Mouse (Mus musculus): ENCODE data around the gene Ms4a18. TPM values are rescaled to one million over a fixed set of nuclear protein-coding genes. Genes with fewer than 3 reads are reported as not detected.

The Ms4a18 gene
- polyA plus RNA-seq (2014; fragmentation: Illumina TruSeq; extraction: RNeasy Lipid Tissue Mini Kit (QIAGEN cat#74804); ENCODE audit: low read depth, low replicate concordance): 0.32 TPM

GRCm38 (mm10) chr19:11017891-11018290, at the start of gene Ms4a18:
Gene Ms4a18, minus strand, starts transcription at chr19:11018031.

GRCm38 (mm10) chr19:10993150-10993549, 24.7 kb downstream of the Ms4a18 start, which contains the start of gene Ms4a15:
Gene Ms4a15, minus strand, starts transcription at chr19:10993250.

GRCm38 (mm10) chr19:10974238-10974865, 43.5 kb downstream of the Ms4a18 start, which contains the start of gene Ms4a10:
Gene Ms4a10, minus strand, starts transcription at chr19:10974670.

GRCm38 (mm10) chr19:10949112-10949511, 68.7 kb downstream of the Ms4a18 start, which contains the start of gene Ccdc86:
Gene Ccdc86, minus strand, starts transcription at chr19:10949266.

Other genes starting within 250 kb of the Ms4a18 start
- not detected for gene Cd6, start 188.0 kb downstream of the Ms4a18 start, polyA plus RNA-seq (2014; fragmentation: Illumina TruSeq; extraction: RNeasy Lipid Tissue Mini Kit (QIAGEN cat#74804); ENCODE audit: low read depth, low replicate concordance)
- gene Slc15a3, start 178.3 kb downstream of the Ms4a18 start, polyA plus RNA-seq (2014; fragmentation: Illumina TruSeq; extraction: RNeasy Lipid Tissue Mini Kit (QIAGEN cat#74804); ENCODE audit: low read depth, low replicate concordance): 0.85 TPM
- not detected for gene Tmem132a, start 148.1 kb downstream of the Ms4a18 start, polyA plus RNA-seq (2014; fragmentation: Illumina TruSeq; extraction: RNeasy Lipid Tissue Mini Kit (QIAGEN cat#74804); ENCODE audit: low read depth, low replicate concordance)
- gene Tmem109, start 136.0 kb downstream of the Ms4a18 start, polyA plus RNA-seq (2014; fragmentation: Illumina TruSeq; extraction: RNeasy Lipid Tissue Mini Kit (QIAGEN cat#74804); ENCODE audit: low read depth, low replicate concordance): 3.4 TPM
- 24.8 TPM for gene Prpf19, start 122.8 kb downstream of the Ms4a18 start, polyA plus RNA-seq (2014; fragmentation: Illumina TruSeq; extraction: RNeasy Lipid Tissue Mini Kit (QIAGEN cat#74804); ENCODE audit: low read depth, low replicate concordance)
- gene Zp1, start 97.4 kb downstream of the Ms4a18 start, polyA plus RNA-seq (2014; fragmentation: Illumina TruSeq; extraction: RNeasy Lipid Tissue Mini Kit (QIAGEN cat#74804); ENCODE audit: low read depth, low replicate concordance): not detected
- gene Ptgdr2, start 80.9 kb downstream of the Ms4a18 start, polyA plus RNA-seq (2014; fragmentation: Illumina TruSeq; extraction: RNeasy Lipid Tissue Mini Kit (QIAGEN cat#74804); ENCODE audit: low read depth, low replicate concordance): not detected
- gene Ccdc86, start 68.8 kb downstream of the Ms4a18 start, polyA plus RNA-seq (2014; fragmentation: Illumina TruSeq; extraction: RNeasy Lipid Tissue Mini Kit (QIAGEN cat#74804); ENCODE audit: low read depth, low replicate concordance): 1.9 TPM
- not detected for gene Ms4a10, start 43.4 kb downstream of the Ms4a18 start, polyA plus RNA-seq (2014; fragmentation: Illumina TruSeq; extraction: RNeasy Lipid Tissue Mini Kit (QIAGEN cat#74804); ENCODE audit: low read depth, low replicate concordance)
- not detected for gene Ms4a15, start 24.8 kb downstream of the Ms4a18 start, polyA plus RNA-seq (2014; fragmentation: Illumina TruSeq; extraction: RNeasy Lipid Tissue Mini Kit (QIAGEN cat#74804); ENCODE audit: low read depth, low replicate concordance)
- 842 TPM for gene Ms4a8a, start 63.1 kb upstream of the Ms4a18 start, polyA plus RNA-seq (2014; fragmentation: Illumina TruSeq; extraction: RNeasy Lipid Tissue Mini Kit (QIAGEN cat#74804); ENCODE audit: low read depth, low replicate concordance)
- not detected for gene 1700017D01Rik, start 112.8 kb upstream of the Ms4a18 start, polyA plus RNA-seq (2014; fragmentation: Illumina TruSeq; extraction: RNeasy Lipid Tissue Mini Kit (QIAGEN cat#74804); ENCODE audit: low read depth, low replicate concordance)
- not detected for gene 1700025F22Rik, start 147.3 kb upstream of the Ms4a18 start, polyA plus RNA-seq (2014; fragmentation: Illumina TruSeq; extraction: RNeasy Lipid Tissue Mini Kit (QIAGEN cat#74804); ENCODE audit: low read depth, low replicate concordance)
- gene Ms4a13, start 178.7 kb upstream of the Ms4a18 start, polyA plus RNA-seq (2014; fragmentation: Illumina TruSeq; extraction: RNeasy Lipid Tissue Mini Kit (QIAGEN cat#74804); ENCODE audit: low read depth, low replicate concordance): not detected
- 57.5 TPM for gene Ms4a12, start 214.4 kb upstream of the Ms4a18 start, polyA plus RNA-seq (2014; fragmentation: Illumina TruSeq; extraction: RNeasy Lipid Tissue Mini Kit (QIAGEN cat#74804); ENCODE audit: low read depth, low replicate concordance)
- gene Ms4a1, start 248.2 kb upstream of the Ms4a18 start, polyA plus RNA-seq (2014; fragmentation: Illumina TruSeq; extraction: RNeasy Lipid Tissue Mini Kit (QIAGEN cat#74804); ENCODE audit: low read depth, low replicate concordance): 47.6 TPM